In the genomic region with DNA sequence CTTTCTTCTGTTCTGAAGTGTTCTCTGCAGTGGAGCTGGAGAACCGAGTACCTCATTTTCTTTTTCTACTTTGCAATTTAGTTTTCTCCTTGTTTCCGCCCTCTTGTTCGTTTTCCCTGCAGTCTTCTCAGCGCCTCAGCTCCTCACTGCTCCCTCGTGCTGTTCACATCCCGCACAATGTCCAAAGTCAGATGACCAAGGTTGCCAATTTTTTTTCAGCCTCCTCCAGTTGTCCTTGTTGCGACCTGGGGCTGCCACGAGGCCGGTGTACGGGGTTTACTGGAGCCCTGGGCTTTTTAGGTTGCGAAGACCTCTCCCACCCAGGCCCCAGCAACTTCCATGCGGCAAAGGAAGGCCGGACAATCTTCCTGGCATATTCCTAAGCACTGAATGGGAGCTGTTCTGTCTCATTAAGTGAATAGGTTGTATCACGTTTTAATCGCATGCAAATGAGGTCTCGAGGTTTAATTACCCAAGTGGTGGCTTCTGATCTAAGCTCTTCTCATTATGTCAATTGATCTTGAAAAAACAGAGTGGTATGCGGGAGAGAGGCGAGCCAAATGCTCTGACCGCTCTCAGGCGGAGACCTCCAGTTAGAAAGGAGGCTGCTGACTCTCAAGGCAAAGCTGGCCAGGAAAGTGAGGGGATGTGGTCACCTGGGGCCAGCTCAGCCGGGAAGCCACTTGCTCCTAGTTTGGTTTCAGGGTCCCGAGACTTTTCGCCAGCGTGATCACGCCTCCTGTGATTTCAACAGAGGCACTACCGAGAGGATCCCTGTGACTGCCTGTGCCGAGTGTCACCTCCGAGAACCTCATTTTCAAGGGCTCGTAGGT, we compare ENCODE assay signal across 13 mouse cellular contexts. TPM values are rescaled to one million over a fixed set of nuclear protein-coding genes. Genes with fewer than 3 reads are reported as not detected.
DNase-seq lines count a peak whose midpoint lies in the region; ATAC-seq lines count a peak whose summit lies in the region.
"Had no signal": no experiment of that assay in that cellular context is flagged by ENCODE, and none has a peak within 500 bp of the region (broad histone marks: within the 10 kb centered on the region; RNA-seq: fewer than 3 reads in every experiment).

No protein-coding gene starts in this region.

- H3K4me2 ChIP-seq in heart, embryonic 15.5 days, result peak overlapping the region; percentile 46
- H3K4me2 ChIP-seq in forebrain, embryonic 11.5 days (ENCODE audit: low read depth, low read length, severe bottlenecking), result no peak overlapping the region
- peak overlapping the region; percentile 21 for H3K4me2 ChIP-seq in hindbrain, embryonic 15.5 days
- H3K4me2 ChIP-seq: liver, embryonic 12.5 days had no signal

- no peak overlapping the region for H3K27ac ChIP-seq in heart, embryonic 15.5 days
- H3K27ac ChIP-seq in forebrain, embryonic 11.5 days (ENCODE audit: low read depth, low read length), result peak overlapping the region; percentile 52; the same call in 1 of the 2 replicates
- no peak overlapping the region for H3K27ac ChIP-seq in hindbrain, embryonic 15.5 days (replicated peaks)
- H3K27ac ChIP-seq: liver, embryonic 12.5 days; stomach, postnatal 0 days had no signal

- intact Hi-C loops in heart, postnatal 14 days (cut with DNase I), result no loop called here

- H3K4me1 ChIP-seq in heart, embryonic 15.5 days (replicated peaks), result peaks cover 16% of the 10 kb centered on the region
- H3K4me1 ChIP-seq in forebrain, embryonic 11.5 days (replicated peaks; ENCODE audit: control insufficient read depth, insufficient read depth, low read length), result peaks cover 26% of the 10 kb centered on the region
- H3K4me1 ChIP-seq in hindbrain, embryonic 15.5 days (replicated peaks), result peaks cover 28% of the 10 kb centered on the region
- H3K4me1 ChIP-seq: liver, embryonic 12.5 days had no signal

- 53% methylated on average over 29 of the region's 29 CpGs for WGBS in heart, embryonic 15.5 days
- WGBS in forebrain, embryonic 11.5 days, result 41% methylated on average over 29 of the region's 29 CpGs
- 41% methylated on average over 29 of the region's 29 CpGs for WGBS in hindbrain, embryonic 15.5 days

- no peak overlapping the region for H3K4me3 ChIP-seq in heart, embryonic 15.5 days
- H3K4me3 ChIP-seq in forebrain, embryonic 11.5 days (ENCODE audit: low read depth, low read length), result no peak overlapping the region
- no peak overlapping the region for H3K4me3 ChIP-seq in hindbrain, embryonic 15.5 days
- H3K4me3 ChIP-seq: liver, embryonic 12.5 days had no signal

- ATAC-seq in heart, embryonic 15.5 days (replicated peaks; ENCODE audit: insufficient number of reproducible peaks, insufficient read depth, low FRiP score, low read depth), result no peak
- peak; percentile 63 for ATAC-seq in forebrain, embryonic 11.5 days (replicated peaks; ENCODE audit: low FRiP score)
- ATAC-seq in hindbrain, embryonic 15.5 days (ENCODE audit: low FRiP score, low read depth), result peak; percentile 48; the same call in 1 of the 2 replicates
- no peak for ATAC-seq in megakaryocyte progenitor cell, adult 5-6 weeks (replicated peaks; ENCODE audit: poor library complexity)
- ATAC-seq: liver, embryonic 12.5 days had no signal

- no peak for DNase-seq in heart, postnatal 14 days
- DNase-seq in forebrain, embryonic 11.5 days (ENCODE audit: low spot score), result peak; percentile 70
- peak; percentile 54 for DNase-seq in neural tube, embryonic 10.5 days (ENCODE audit: extremely low spot score, low spot score)
- DNase-seq in spleen, postnatal 14 days (ENCODE audit: low spot score in 2 of 2), result no peak
- DNase-seq in right cerebral cortex, postnatal 36 days (ENCODE audit: low spot score in 2 of 2), result no peak
- DNase-seq: right cerebral cortex, postnatal 14 days had no signal

- no peaks in the 10 kb centered on the region for H3K27me3 ChIP-seq in heart, embryonic 15.5 days
- no peaks in the 10 kb centered on the region for H3K27me3 ChIP-seq in forebrain, embryonic 11.5 days (ENCODE audit: control insufficient read depth, insufficient read depth, low read length)
- H3K27me3 ChIP-seq in hindbrain, embryonic 15.5 days, result no peaks in the 10 kb centered on the region

- no peaks in the 10 kb centered on the region for H3K9me3 ChIP-seq in heart, embryonic 15.5 days (replicated peaks)
- no peaks in the 10 kb centered on the region for H3K9me3 ChIP-seq in forebrain, embryonic 11.5 days (ENCODE audit: control insufficient read depth, low read length)
- H3K9me3 ChIP-seq in hindbrain, embryonic 15.5 days, result no peaks in the 10 kb centered on the region; the same call in 1 of the 2 replicates
- H3K9me3 ChIP-seq: liver, embryonic 12.5 days had no signal

- H3K36me3 ChIP-seq in heart, embryonic 15.5 days, result no peaks in the 10 kb centered on the region
- H3K36me3 ChIP-seq in forebrain, embryonic 11.5 days (ENCODE audit: control insufficient read depth, insufficient read depth, low read length), result no peaks in the 10 kb centered on the region
- H3K36me3 ChIP-seq in hindbrain, embryonic 15.5 days, result no peaks in the 10 kb centered on the region
- H3K36me3 ChIP-seq: liver, embryonic 12.5 days had no signal

- peak overlapping the region; percentile 27; the same call in 1 of the 2 replicates for H3K9ac ChIP-seq in heart, embryonic 15.5 days
- H3K9ac ChIP-seq in forebrain, embryonic 11.5 days (ENCODE audit: low read length), result no peak overlapping the region
- no peak overlapping the region for H3K9ac ChIP-seq in hindbrain, embryonic 15.5 days
- H3K9ac ChIP-seq: liver, embryonic 12.5 days had no signal

RNA-seq across cellular contexts. Expression of gene Gas1, which starts 54.6 kb away (rescaled TPM):
- 37.2 and 47.7 TPM in 2 replicates for polyA plus RNA-seq in heart, embryonic 15.5 days (2015; fragmentation: Nextera tagmentation; extraction: Ambion mirVana)
- total RNA-seq in heart, postnatal 14 days (2021), result 10 to 100 TPM; 56.7 to 60.4 TPM
- 185 and 192 TPM in 2 replicates for polyA plus RNA-seq in forebrain, embryonic 11.5 days (2014; fragmentation: Nextera tagmentation; extraction: Ambion mirVana)
- polyA plus RNA-seq in hindbrain, embryonic 15.5 days (2015; fragmentation: Nextera tagmentation; extraction: Ambion mirVana), result 24.8 and 28.7 TPM in 2 replicates
- total RNA-seq in megakaryocyte progenitor cell, adult 5-6 weeks (2015), result not detected in 2 replicates
- total RNA-seq in megakaryocyte progenitor cell, adult 5-6 weeks (2017), result not detected in 2 replicates
- total RNA-seq: common myeloid progenitor, adult 5-6 weeks; granulocyte monocyte progenitor cell, adult 5-6 weeks had no signal

Comparison
In these comparisons a context has a peak if more than half of its experiments do, and no peak if none do; other contexts are left out.
1. ATAC-seq: peak in forebrain, embryonic 11.5 days (single experiment) and hindbrain, embryonic 15.5 days (single experiment); none in heart, embryonic 15.5 days (single experiment) and megakaryocyte progenitor cell, adult 5-6 weeks (single experiment).
2. DNase-seq: peak in forebrain, embryonic 11.5 days (single experiment) and neural tube, embryonic 10.5 days (single experiment); none in heart, postnatal 14 days (0 of 2), spleen, postnatal 14 days (0 of 2) and right cerebral cortex, postnatal 36 days (0 of 2).